Mouse (Mus musculus): ENCODE measurements around the gene Tenm4.

The Tenm4 gene

GRCm38 (mm10) chr7:96484006-96484581 is 313.0 kb downstream of the Tenm4 start:
- DNase-seq = no peak

- no peak for DNase-seq
These were observed 318.5 kb downstream of the Tenm4 start for GRCm38 (mm10) chr7:96489348-96490076.

- DNase-seq = no peak
These were observed 320.9 kb downstream of the Tenm4 start for GRCm38 (mm10) chr7:96491896-96492295.

- no peak for DNase-seq
These were observed 321.6 kb downstream of the Tenm4 start for GRCm38 (mm10) chr7:96492696-96493095.

GRCm38 (mm10) chr7:96494057-96494456 is 323.0 kb downstream of the Tenm4 start:
- no peak for DNase-seq

- DNase-seq = no peak
These were observed 329.1 kb downstream of the Tenm4 start for GRCm38 (mm10) chr7:96500108-96500507.

GRCm38 (mm10) chr7:96500797-96501196 is 329.8 kb downstream of the Tenm4 start:
- DNase-seq = no peak

GRCm38 (mm10) chr7:96502321-96502973 is 331.4 kb downstream of the Tenm4 start:
- DNase-seq = no peak

GRCm38 (mm10) chr7:96505538-96505937 is 334.5 kb downstream of the Tenm4 start:
- no peak for DNase-seq

GRCm38 (mm10) chr7:96507046-96507445 is 336.0 kb downstream of the Tenm4 start:
- DNase-seq = no peak

GRCm38 (mm10) chr7:96510396-96510795 is 339.4 kb downstream of the Tenm4 start:
- no peak for DNase-seq

- no peak for DNase-seq
These were observed 340.1 kb downstream of the Tenm4 start for GRCm38 (mm10) chr7:96511018-96511609.

GRCm38 (mm10) chr7:96511953-96512511 is 341.0 kb downstream of the Tenm4 start:
- DNase-seq = no peak

GRCm38 (mm10) chr7:96519216-96519615 is 348.2 kb downstream of the Tenm4 start:
- DNase-seq = peak; percentile 66

GRCm38 (mm10) chr7:96521956-96522355 is 350.9 kb downstream of the Tenm4 start:
- DNase-seq = no peak

- DNase-seq = no peak
These were observed 352.6 kb downstream of the Tenm4 start for GRCm38 (mm10) chr7:96523673-96524072.

GRCm38 (mm10) chr7:96524486-96525205 is 353.6 kb downstream of the Tenm4 start:
- no peak for DNase-seq

GRCm38 (mm10) chr7:96525344-96525743 is 354.3 kb downstream of the Tenm4 start:
- peak; percentile 27 for DNase-seq

GRCm38 (mm10) chr7:96530571-96531426 is 359.8 kb downstream of the Tenm4 start:
- no peak for DNase-seq

- DNase-seq = peak; percentile 54
These were observed 361.1 kb downstream of the Tenm4 start for GRCm38 (mm10) chr7:96531954-96532737.

Measured in embryo, embryonic 11 days (tissue).